Mouse (Mus musculus) lung, embryonic 14.5 days (tissue): Measurements from ENCODE around the gene Sim1. TPM values are rescaled to one million over a fixed set of nuclear protein-coding genes. Genes with fewer than 3 reads are reported as not detected.

Source experiments
- ATAC-seq: fragments of 200-750 bp; cut with Nextera tagmentation; 2 replicates; pipeline ENCODE4 v1.8.0; 2017; ENCODE audit warnings: mild to moderate bottlenecking, moderate TSS enrichment, moderate library complexity; ENCODE audit not compliant: insufficient read depth
- DNase-seq: peaks from one replicate; pipeline ENCODE4 v3.0.0-alpha.2; 2015
- H3K27ac ChIP-seq: fragments of 300-500 bp; sonication (generic); 2 replicates; pipeline ENCODE4 v1.5.1; 2014; ENCODE audit warnings: low read depth, mild to moderate bottlenecking, moderate library complexity
- H3K27me3 ChIP-seq: fragments of 300-500 bp; sonication (generic); 2 replicates; pipeline ENCODE4 v1.6.1; 2014; ENCODE audit warnings: low read length, control low read depth; ENCODE audit not compliant: insufficient read depth
- H3K36me3 ChIP-seq: fragments of 300-500 bp; sonication (generic); 2 replicates; pipeline ENCODE4 v1.6.1; 2014; ENCODE audit warnings: control low read depth; ENCODE audit not compliant: insufficient read depth
- H3K4me1 ChIP-seq: fragments of 300-500 bp; sonication (generic); 2 replicates; pipeline ENCODE4 v1.6.1; 2014; ENCODE audit warnings: antibody characterized with exemption, control low read depth; ENCODE audit not compliant: insufficient read depth
- H3K4me2 ChIP-seq: fragments of 300-500 bp; sonication (generic); 2 replicates; pipeline ENCODE4 v1.6.1; 2014; ENCODE audit warnings: mild to moderate bottlenecking
- H3K4me3 ChIP-seq: fragments of 300-500 bp; sonication (generic); 2 replicates; pipeline ENCODE4 v1.5.1; 2014; ENCODE audit warnings: low read depth, low read length
- H3K9ac ChIP-seq: fragments of 300-500 bp; sonication (generic); 2 replicates; pipeline ENCODE4 v1.6.1; 2014
- H3K9me3 ChIP-seq: fragments of 300-500 bp; sonication (generic); 2 replicates; pipeline ENCODE4 v1.6.1; 2016; ENCODE audit warnings: low read depth, low read length, control low read depth
- CTCF ChIP-seq: IDR thresholded peaks from 2 replicates; pipeline ENCODE4 v1.5.1; 2016; ENCODE audit warnings: antibody characterized with exemption, low read depth
- WGBS: fragments of 180-500 bp; shearing (Covaris S2); extraction: QIAGEN DNeasy Blood & Tissue Kit; methylation state at CpG from one replicate; pipeline ENCODE4 v1.1.7; 2014; 5-methylcytosine and 5-hydroxymethylcytosine counted together
- polyA plus RNA-seq: library from polyadenylated mRNA; unstranded; fragments of >200 nt; fragmentation: Nextera tagmentation; extraction: Ambion mirVana; gene quantifications from 2 replicates; pipeline ENCODE4 v1.2.1, GENCODE M21; 2014

Gene Sim1
- polyA plus RNA-seq, 1 experiment from 2014 or later = 0.04 TPM

DNA sequence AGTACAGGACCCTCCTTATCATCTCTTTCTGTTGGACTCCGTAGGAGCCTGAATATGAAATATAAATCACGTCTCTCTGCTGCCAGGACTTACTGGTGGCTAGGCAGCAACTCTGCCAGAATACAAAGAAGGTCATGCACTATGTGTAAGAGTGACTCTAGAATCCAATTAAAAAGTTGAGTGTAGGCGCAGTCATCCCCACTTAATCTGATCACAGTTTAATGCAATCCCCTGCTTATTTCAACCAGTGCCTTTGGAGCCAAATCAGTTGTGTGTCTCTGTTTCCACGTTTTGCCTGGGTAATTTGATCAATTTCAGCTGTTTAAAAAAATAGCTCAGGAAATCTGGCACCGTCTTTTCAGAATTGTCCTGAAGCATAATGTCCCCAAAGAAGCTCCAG lies 34.7 kb downstream of the Sim1 start:
- no peaks in the 10 kb centered on the region for H3K4me1 ChIP-seq
- DNase-seq (no peak), ATAC-seq (no peak)
- 59% methylated on average over 5 of the region's 5 CpGs for WGBS
- H3K36me3 ChIP-seq = no peaks in the 10 kb centered on the region
- H3K9me3 ChIP-seq = no peaks in the 10 kb centered on the region
- H3K4me2 ChIP-seq = no peak overlapping the region
- no peak for TF ChIP-seq CTCF
- no peaks in the 10 kb centered on the region for H3K27me3 ChIP-seq
- no peak overlapping the region for H3K9ac ChIP-seq
- no peak overlapping the region for H3K27ac ChIP-seq
- H3K4me3 ChIP-seq = no peak overlapping the region

DNA sequence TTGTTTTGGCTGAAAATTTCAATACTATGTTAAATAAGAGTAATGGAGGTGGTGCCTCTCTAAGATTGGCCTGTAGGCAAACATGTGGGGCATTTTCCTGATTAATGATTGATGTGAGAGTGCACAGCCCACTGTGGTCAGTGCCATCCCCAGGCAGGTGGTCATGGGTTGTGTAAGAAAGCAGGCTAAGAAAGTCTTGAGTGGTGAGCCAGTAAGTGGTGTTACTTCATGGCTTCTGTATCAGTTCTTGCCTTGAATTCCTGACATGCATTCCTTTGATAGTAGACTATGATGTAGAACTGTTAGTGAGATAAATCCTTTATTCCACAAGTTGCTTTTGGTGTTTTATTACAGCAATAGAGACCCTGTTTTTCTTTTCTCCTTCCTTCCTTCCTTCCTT lies 41.1 kb downstream of the Sim1 start:
- H3K4me3 ChIP-seq = no peak overlapping the region
- ATAC-seq (no peak), DNase-seq (no peak)
- no peak overlapping the region for H3K4me2 ChIP-seq
- H3K9me3 ChIP-seq = no peaks in the 10 kb centered on the region
- no peak overlapping the region for H3K9ac ChIP-seq
- H3K36me3 ChIP-seq = no peaks in the 10 kb centered on the region
- H3K4me1 ChIP-seq = no peaks in the 10 kb centered on the region
- TF ChIP-seq CTCF = no peak
- no peak overlapping the region for H3K27ac ChIP-seq
- no peaks in the 10 kb centered on the region for H3K27me3 ChIP-seq

DNA sequence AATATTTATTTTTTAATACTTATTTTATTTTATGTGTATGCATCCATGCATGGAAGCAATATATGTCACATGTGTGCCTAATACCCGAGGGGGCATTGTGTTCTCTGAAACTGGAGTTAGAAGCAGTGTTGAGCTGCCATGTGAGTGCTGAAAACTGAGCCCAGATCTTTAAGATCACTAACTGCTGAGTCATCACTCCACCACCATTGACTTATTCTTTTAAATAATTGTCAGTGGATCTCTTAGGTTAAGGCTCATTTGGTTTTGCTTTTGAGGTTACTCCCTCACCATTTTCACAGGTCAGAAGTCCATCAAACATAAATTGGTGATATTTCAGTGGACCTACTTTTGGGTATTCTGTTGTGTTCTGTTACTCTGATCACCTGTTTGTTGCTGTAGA lies 79.1 kb downstream of the Sim1 start:
- DNase-seq (no peak), ATAC-seq (no peak)
- Histone ChIP-seq H3K9me3 (no peaks in the 10 kb centered on the region), H3K4me3 (no peak overlapping the region), H3K27me3 (no peaks in the 10 kb centered on the region), H3K27ac (no peak overlapping the region), H3K4me1 (no peaks in the 10 kb centered on the region), H3K36me3 (no peaks in the 10 kb centered on the region), H3K4me2 (no peak overlapping the region), H3K9ac (no peak overlapping the region)
- 48% methylated on average over 1 of the region's 1 CpGs for WGBS
- TF ChIP-seq CTCF = no peak

DNA sequence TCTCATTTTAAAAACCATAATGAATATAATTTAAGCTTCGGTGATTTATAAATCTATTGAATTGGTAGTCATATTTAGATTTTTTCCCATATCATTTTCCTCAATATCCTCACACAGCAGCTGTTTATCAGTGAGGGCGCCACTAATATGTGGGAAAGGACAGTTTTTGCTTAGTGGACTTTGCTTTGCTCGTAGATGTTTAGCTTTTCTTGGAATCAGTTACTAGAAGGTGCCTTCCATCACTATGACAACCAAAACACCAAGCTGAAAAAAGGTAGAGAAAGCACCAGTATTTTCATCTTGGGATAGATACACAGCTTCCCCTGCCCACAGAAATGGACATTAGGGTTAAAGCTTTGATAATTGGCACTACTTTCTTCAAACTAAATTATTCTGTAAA lies 87.3 kb downstream of the Sim1 start:
- ATAC-seq (no peak), DNase-seq (no peak)
- Histone ChIP-seq H3K4me1 (no peaks in the 10 kb centered on the region), H3K4me3 (no peak overlapping the region), H3K27ac (no peak overlapping the region), H3K9me3 (no peaks in the 10 kb centered on the region), H3K4me2 (no peak overlapping the region), H3K9ac (no peak overlapping the region), H3K36me3 (no peaks in the 10 kb centered on the region), H3K27me3 (no peaks in the 10 kb centered on the region)
- WGBS = 78% methylated on average over 3 of the region's 3 CpGs
- TF ChIP-seq CTCF = no peak

DNA sequence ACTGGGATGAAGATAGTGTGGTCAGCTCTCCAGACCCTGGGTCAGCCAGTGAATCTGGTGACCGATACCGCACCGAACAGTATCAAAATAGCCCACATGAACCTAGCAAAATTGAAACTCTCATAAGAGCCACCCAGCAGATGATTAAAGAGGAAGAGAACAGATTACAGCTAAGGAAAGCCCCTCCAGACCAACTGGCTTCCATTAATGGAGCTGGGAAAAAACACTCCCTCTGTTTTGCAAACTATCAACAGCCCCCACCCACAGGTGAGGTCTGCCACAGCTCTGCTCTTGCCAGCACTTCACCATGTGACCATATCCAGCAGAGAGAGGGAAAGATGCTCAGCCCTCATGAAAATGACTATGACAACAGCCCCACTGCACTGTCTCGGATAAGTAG lies 89.1 kb downstream of the Sim1 start:
- H3K4me2 ChIP-seq = no peak overlapping the region
- H3K27me3 ChIP-seq = no peaks in the 10 kb centered on the region
- H3K36me3 ChIP-seq = no peaks in the 10 kb centered on the region
- WGBS = 90% methylated on average over 4 of the region's 4 CpGs
- no peak overlapping the region for H3K9ac ChIP-seq
- TF ChIP-seq CTCF = no peak
- no peaks in the 10 kb centered on the region for H3K9me3 ChIP-seq
- no peak overlapping the region for H3K27ac ChIP-seq
- DNase-seq = no peak
- ATAC-seq = no peak
- no peaks in the 10 kb centered on the region for H3K4me1 ChIP-seq
- H3K4me3 ChIP-seq = no peak overlapping the region

DNA sequence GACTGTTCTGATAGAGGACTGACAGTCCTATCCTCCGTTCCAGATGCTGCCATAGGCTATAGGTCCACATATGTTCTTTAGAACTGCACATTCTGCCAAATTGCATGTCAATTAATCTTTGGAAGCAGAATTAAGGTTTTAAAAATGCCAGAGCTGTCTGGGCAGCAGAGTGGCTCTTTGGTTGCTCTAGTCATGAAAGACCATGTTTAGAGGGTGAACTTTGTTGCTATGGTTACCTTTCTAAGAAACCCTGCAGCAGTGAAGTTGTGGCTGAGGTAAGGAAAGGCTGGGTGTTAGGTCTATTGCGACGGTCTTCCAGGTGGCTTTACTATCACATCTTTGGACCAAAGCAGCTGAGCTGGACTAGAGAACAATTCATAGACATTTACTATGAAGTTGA lies 113.2 kb downstream of the Sim1 start:
- Histone ChIP-seq H3K4me3 (no peak overlapping the region), H3K9me3 (no peaks in the 10 kb centered on the region), H3K9ac (no peak overlapping the region), H3K36me3 (no peaks in the 10 kb centered on the region), H3K27ac (no peak overlapping the region), H3K4me1 (no peaks in the 10 kb centered on the region), H3K4me2 (no peak overlapping the region), H3K27me3 (no peaks in the 10 kb centered on the region)
- no peak for ATAC-seq
- DNase-seq = no peak
- WGBS = 61% methylated on average over 3 of the region's 3 CpGs
- TF ChIP-seq CTCF = no peak

DNA sequence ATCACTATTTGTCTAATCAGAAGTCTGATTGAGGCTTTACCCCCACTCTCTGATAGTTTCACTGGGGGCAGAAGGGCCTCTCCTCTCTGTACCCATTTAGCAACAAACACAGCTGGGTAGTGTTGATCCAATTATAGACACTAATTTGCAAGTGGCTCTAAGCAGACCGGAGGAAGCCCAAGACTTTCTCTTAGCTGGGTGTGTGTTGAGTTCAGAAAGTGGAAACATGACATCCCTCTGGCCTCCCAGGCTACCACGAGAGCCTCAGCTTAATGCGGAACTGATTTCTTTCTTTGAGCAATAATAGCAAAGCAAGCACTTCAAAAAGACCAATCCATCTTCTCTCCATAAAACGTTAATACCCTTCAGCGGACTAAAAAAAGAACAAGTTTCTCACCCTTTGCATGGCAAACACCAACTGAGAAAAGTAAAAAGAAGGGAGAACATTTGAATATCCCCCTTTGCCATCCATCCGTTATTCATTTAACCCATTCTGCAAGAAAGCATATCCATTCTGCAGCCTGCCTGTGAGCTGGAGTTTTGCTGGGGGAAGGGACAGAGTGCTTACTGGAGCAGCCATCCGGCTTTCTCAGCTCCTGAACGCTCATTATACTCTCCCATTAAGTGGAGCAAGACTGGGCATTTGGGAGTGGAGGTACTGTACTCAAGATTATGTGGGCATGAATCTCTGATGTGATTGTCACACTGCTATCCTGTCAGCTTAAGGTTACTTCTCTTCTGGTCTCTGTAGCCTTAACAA lies 117.0 kb downstream of the Sim1 start:
- H3K4me2 ChIP-seq = no peak overlapping the region
- H3K9ac ChIP-seq = no peak overlapping the region
- DNase-seq (no peak), ATAC-seq (no peak)
- 22% methylated on average over 8 of the region's 8 CpGs for WGBS
- H3K9me3 ChIP-seq = no peaks in the 10 kb centered on the region
- no peaks in the 10 kb centered on the region for H3K4me1 ChIP-seq
- no peak overlapping the region for H3K27ac ChIP-seq
- H3K4me3 ChIP-seq = no peak overlapping the region
- no peaks in the 10 kb centered on the region for H3K27me3 ChIP-seq
- no peaks in the 10 kb centered on the region for H3K36me3 ChIP-seq
- TF ChIP-seq CTCF = no peak
